Mouse (Mus musculus): ENCODE data around the gene Pax8. TPM values are rescaled to one million over a fixed set of nuclear protein-coding genes. Genes with fewer than 3 reads are reported as not detected.

Gene Pax8
- polyA plus RNA-seq, 1 experiment from 2014 or later = 23.4 TPM

DNA sequence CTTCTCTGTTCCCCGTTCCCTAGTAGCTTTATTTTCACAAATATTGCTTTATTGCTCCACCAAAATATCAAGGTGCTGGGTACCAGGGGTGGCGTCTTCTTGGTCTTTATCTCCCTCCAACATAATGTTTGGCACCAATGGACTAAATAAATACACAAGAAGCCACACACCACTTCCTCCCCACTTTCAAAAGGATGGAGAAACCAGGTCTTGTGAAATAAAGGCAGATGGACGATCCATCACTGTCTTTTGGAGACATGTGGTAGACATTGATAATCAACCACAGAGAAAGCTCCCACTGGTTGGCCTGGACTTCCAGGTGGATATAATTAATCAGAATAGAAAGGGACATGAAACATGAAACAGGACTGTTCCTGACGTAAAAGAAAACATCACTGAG, 45.6 kb downstream of the Pax8 start:
- no peak overlapping the region for H3K4me3 ChIP-seq
- no peak for ATAC-seq (ENCODE audit: low FRiP score, low read depth)
- H3K9ac ChIP-seq = no peak overlapping the region
- no peaks in the 10 kb centered on the region for H3K36me3 ChIP-seq
- H3K4me1 ChIP-seq (replicated peaks) = peaks cover 13% of the 10 kb centered on the region
- H3K9me3 ChIP-seq = no peaks in the 10 kb centered on the region
- no peak overlapping the region for H3K27ac ChIP-seq (replicated peaks)
- 88% methylated on average over 4 of the region's 4 CpGs for whole genome bisulfite sequencing
- H3K27me3 ChIP-seq = no peaks in the 10 kb centered on the region
- no peak overlapping the region for H3K4me2 ChIP-seq

DNA sequence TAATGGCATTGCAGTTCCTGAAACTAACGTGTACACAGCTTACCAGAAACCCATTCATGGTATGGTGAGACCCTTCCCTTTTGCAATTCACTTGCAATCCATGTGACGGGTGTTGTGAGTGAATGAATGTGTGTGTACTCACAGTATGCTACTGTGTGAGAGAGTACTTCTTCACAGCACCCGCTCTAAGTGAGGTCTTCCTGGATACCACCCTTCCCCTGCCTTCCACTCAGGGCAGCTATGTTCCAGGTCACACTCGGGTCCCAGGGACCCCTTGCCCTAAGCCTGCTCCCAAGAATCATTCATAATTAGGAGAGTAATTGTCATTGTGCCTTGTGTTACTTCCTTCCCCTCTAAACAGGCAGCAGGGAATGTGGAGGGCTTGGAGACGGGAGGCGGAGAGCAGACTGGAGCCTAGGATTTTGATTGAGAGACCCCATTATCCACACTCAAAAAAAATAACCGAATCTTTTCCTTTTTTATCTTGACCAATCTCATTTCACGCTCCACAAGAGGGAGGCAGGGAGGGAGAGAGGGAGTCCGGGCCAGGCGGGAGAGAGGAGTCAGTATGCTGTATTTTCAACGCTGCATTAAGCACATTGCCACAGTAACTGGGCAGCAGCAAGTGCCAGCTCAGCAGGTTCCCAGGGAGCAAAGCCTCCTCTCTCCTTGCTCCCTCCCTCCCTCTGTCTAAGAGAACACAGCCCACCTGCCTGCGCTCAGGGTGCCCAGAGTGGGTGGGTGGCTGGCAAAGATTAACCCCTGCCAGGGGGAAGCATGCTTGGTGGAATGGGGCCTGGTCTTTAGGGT, 47.3 kb downstream of the Pax8 start:
- Histone ChIP-seq H3K27me3 (no peaks in the 10 kb centered on the region), H3K4me2 (no peak overlapping the region), H3K9ac (no peak overlapping the region), H3K4me1 (replicated peaks) (peaks cover 13% of the 10 kb centered on the region), H3K36me3 (no peaks in the 10 kb centered on the region), H3K27ac (replicated peaks) (peak overlapping the region; percentile 78), H3K4me3 (no peak overlapping the region), H3K9me3 (no peaks in the 10 kb centered on the region)
- 20% methylated on average over 12 of the region's 12 CpGs for WGBS
- peak; percentile 94 for ATAC-seq (ENCODE audit: low FRiP score, low read depth)

DNA sequence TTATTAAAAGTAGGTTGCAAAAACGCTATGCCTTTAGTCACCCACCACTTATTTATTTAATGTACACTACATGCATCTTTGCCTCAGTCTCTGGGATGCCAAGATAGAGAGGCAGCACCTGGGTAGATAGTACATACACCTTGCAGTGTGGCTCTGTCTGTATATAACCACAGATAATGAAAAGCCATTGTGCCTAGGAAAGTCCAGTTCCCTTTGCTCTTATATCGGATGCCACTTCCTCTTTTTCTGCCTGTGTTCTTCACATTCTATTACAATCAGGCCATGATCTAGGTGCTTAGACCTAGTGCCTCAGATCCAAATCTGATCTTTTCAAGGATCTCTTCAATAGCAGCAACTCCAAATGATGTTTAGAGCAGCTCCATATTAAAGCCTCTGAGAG, 49.8 kb downstream of the Pax8 start:
- H3K4me2 ChIP-seq = no peak overlapping the region
- ATAC-seq (ENCODE audit: low FRiP score, low read depth) = no peak
- no peaks in the 10 kb centered on the region for H3K27me3 ChIP-seq
- no peak overlapping the region for H3K4me3 ChIP-seq
- H3K4me1 ChIP-seq (replicated peaks) = peaks cover 13% of the 10 kb centered on the region
- no peak overlapping the region for H3K27ac ChIP-seq (replicated peaks)
- H3K36me3 ChIP-seq = no peaks in the 10 kb centered on the region
- 88% methylated on average over 2 of the region's 2 CpGs for WGBS
- H3K9me3 ChIP-seq = no peaks in the 10 kb centered on the region
- H3K9ac ChIP-seq = no peak overlapping the region

DNA sequence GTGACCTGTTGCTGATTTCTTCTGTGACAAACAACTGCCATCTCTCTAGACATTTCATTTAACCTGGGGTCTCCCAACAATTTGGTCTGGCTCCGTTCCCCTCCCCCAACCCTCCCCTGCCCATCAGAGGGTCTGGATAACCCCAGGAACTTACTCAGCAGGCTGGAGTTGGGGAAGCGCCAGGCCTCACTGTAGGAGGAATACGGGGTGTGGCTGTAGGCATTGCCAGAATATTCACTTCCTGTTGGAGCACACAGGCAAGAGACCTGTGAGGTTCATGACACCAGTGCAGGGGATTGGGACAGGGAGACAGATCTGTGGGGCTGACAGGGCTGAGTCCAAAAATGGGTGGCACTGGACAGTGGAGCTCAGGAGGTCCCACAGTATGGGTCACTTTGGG, 52.6 kb downstream of the Pax8 start:
- Histone ChIP-seq H3K4me1 (replicated peaks) (peaks cover 4% of the 10 kb centered on the region), H3K4me2 (no peak overlapping the region), H3K36me3 (no peaks in the 10 kb centered on the region), H3K9me3 (no peaks in the 10 kb centered on the region), H3K27ac (replicated peaks) (no peak overlapping the region), H3K9ac (no peak overlapping the region), H3K4me3 (no peak overlapping the region), H3K27me3 (no peaks in the 10 kb centered on the region)
- WGBS = 80% methylated on average over 3 of the region's 3 CpGs
- ATAC-seq (ENCODE audit: low FRiP score, low read depth) = no peak

DNA sequence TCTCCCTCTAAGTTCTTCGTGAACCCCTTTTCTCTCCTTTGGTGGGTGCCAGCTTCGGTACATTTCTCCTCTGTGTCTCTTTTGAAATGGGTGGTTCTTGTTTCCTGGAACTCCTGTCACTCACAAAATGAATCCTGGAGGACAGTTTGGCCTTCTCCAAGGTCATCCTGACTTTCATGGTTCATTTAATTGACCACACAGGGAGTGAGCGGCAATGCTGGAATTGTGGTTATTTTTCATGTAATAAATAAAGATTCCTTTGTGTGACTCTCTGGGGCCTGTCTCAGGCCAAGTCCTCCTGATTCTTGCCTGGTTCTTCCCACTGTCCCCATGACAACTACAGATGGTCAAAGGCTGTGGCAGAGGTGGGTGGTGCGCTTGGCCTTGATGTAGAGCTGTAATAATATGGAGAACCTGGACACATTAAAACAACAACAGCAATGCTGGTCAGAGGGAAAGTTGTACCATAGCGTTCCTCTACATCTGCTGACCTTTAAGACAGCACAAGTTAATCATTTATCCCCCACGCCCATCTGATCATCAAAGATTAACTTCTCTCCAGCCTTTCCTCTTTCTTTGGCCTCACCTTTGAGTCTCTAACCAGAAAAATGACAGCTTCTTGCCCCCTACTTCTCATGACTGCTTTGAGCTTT, 54.1 kb downstream of the Pax8 start:
- H3K4me2 ChIP-seq = no peak overlapping the region
- no peak overlapping the region for H3K9ac ChIP-seq
- H3K36me3 ChIP-seq = no peaks in the 10 kb centered on the region
- H3K27ac ChIP-seq (replicated peaks) = no peak overlapping the region
- no peak for ATAC-seq (ENCODE audit: low FRiP score, low read depth)
- no peaks in the 10 kb centered on the region for H3K27me3 ChIP-seq
- 89% methylated on average over 6 of the region's 6 CpGs for WGBS
- H3K4me1 ChIP-seq (replicated peaks) = peaks cover 7% of the 10 kb centered on the region
- H3K4me3 ChIP-seq = no peak overlapping the region
- H3K9me3 ChIP-seq = no peaks in the 10 kb centered on the region

DNA sequence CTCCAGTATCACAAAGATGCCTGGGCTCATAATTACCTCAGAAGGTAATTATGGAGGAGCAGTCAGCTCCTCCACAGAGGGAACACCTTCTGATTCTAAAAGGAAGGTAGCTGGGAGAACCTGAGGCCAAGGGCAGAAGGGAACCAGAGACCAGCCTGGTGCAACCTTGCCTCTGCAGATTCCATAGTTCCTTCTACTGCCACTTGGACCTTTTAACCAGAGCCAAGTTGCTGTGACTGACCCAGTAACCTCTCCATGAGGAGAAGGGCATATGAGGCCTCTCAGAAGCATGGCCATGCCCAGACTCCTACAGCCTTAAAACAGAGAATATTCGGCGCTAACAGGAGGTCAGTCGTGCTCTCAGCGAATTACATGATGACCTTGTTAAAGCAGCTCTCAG, 57.8 kb downstream of the Pax8 start:
- no peak overlapping the region for H3K9ac ChIP-seq
- H3K9me3 ChIP-seq = no peaks in the 10 kb centered on the region
- H3K27me3 ChIP-seq = no peaks in the 10 kb centered on the region
- 92% methylated on average over 4 of the region's 4 CpGs for whole genome bisulfite sequencing
- peaks cover 19% of the 10 kb centered on the region for H3K4me1 ChIP-seq (replicated peaks)
- H3K4me3 ChIP-seq = no peak overlapping the region
- no peak for ATAC-seq (ENCODE audit: low FRiP score, low read depth)
- no peak overlapping the region for H3K4me2 ChIP-seq
- peak overlapping the region; percentile 42; the same call in 1 of the 2 replicates for H3K27ac ChIP-seq (replicated peaks)
- H3K36me3 ChIP-seq = no peaks in the 10 kb centered on the region

DNA sequence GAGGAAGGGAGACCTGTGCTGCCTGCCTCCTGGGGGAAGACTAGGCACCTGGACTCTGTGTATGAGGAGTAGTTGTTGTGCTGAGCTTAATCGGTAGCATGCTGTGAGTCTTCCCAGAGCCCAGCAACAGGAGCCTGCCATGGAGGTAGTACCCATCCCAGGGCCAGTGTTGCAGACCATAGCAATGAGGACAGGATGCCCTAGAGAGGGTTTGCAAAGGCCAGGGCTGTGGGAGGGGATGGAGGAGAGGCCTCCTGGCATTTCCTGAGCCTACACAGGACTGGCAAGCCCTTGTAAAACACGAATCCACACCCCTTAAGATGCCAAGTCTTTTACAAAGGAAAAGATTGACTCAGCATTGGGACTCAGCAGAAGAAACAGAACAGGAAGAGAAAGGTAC, 58.3 kb downstream of the Pax8 start:
- Histone ChIP-seq H3K4me1 (replicated peaks) (peaks cover 19% of the 10 kb centered on the region), H3K9ac (no peak overlapping the region), H3K27ac (replicated peaks) (peak overlapping the region; percentile 42), H3K4me2 (no peak overlapping the region), H3K27me3 (no peaks in the 10 kb centered on the region), H3K9me3 (no peaks in the 10 kb centered on the region), H3K36me3 (no peaks in the 10 kb centered on the region), H3K4me3 (no peak overlapping the region)
- peak; percentile 46; the same call in 1 of the 2 replicates for ATAC-seq (ENCODE audit: low FRiP score, low read depth)
- WGBS = 9% methylated on average over 2 of the region's 2 CpGs

DNA sequence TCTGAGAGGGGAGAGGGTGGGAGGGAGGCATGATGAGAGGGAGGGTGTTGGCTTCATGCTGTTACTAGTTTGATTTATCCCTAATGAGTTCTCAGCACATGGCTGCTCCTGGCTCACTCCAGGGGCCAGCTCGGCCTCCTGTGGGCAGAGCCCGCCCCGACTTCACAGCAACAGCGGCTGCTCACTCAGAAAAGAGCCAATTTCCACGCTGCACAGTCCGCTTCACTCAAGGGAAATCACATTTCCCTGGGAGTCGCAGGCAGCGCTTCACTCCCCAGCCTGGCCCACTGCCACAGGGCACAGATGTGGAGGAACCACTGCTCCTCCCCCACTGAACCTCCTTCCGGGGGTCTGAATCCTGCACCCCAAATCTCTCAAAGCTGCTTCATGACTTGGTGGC, 58.7 kb downstream of the Pax8 start:
- Histone ChIP-seq H3K27ac (replicated peaks) (peak overlapping the region; percentile 42), H3K4me2 (no peak overlapping the region), H3K36me3 (no peaks in the 10 kb centered on the region), H3K4me3 (no peak overlapping the region), H3K9me3 (no peaks in the 10 kb centered on the region), H3K27me3 (no peaks in the 10 kb centered on the region), H3K9ac (no peak overlapping the region), H3K4me1 (replicated peaks) (peaks cover 19% of the 10 kb centered on the region)
- 6% methylated on average over 9 of the region's 9 CpGs for WGBS
- peak; percentile 70; the same call in 1 of the 2 replicates for ATAC-seq (ENCODE audit: low FRiP score, low read depth)

DNA sequence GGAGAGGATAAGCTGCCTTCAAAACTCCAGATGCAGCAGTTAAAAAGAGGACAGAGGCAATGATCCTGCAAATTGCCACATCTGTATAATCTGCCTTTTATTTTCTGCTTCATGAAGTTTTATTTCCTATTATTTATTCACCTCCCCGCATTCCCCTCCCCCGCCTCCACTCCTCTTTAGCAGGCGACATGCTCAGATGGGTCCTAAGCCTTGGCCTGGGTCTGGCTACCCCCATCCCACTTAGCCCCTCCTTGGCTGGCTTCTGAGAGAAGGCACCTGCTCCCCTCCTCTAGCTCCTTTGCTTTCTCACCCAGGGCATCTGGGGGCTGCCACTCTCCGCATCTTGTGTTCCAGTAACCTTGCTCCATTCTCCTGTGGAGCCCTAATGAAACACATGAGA, 61.7 kb downstream of the Pax8 start:
- Histone ChIP-seq H3K27me3 (no peaks in the 10 kb centered on the region), H3K9me3 (no peaks in the 10 kb centered on the region), H3K27ac (replicated peaks) (0 out of 2 replicates have a peak overlapping the region, but pooled peaks have one; percentile 10), H3K4me1 (replicated peaks) (peaks cover 19% of the 10 kb centered on the region), H3K4me3 (no peak overlapping the region), H3K9ac (no peak overlapping the region), H3K4me2 (no peak overlapping the region), H3K36me3 (no peaks in the 10 kb centered on the region)
- peak; percentile 55; the same call in 1 of the 2 replicates for ATAC-seq (ENCODE audit: low FRiP score, low read depth)
- 69% methylated on average over 4 of the region's 4 CpGs for WGBS

DNA sequence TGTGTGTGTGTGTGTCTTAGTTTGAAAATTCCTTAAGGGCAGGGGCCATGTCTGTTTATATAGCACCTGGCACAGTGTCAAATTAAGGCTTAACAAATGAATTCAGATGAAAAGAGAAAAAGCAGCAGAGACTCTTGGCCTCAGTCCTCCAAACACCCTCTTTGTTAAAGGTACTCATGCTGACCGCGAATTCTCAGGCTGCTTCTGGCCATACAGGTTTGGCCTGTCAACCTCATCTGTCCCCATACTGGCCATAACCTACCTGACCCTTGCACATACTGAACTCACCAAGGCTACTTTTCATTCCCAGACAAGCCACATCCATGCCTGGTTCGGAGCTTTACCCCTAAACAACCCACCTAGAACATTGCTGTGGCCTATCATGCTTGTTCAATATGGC, 62.2 kb downstream of the Pax8 start:
- no peak overlapping the region for H3K9ac ChIP-seq
- H3K36me3 ChIP-seq = no peaks in the 10 kb centered on the region
- H3K4me3 ChIP-seq = no peak overlapping the region
- H3K4me2 ChIP-seq = no peak overlapping the region
- WGBS = 73% methylated on average over 3 of the region's 3 CpGs
- no peak for ATAC-seq (ENCODE audit: low FRiP score, low read depth)
- 0 out of 2 replicates have a peak overlapping the region, but pooled peaks have one; percentile 10 for H3K27ac ChIP-seq (replicated peaks)
- peaks cover 19% of the 10 kb centered on the region for H3K4me1 ChIP-seq (replicated peaks)
- H3K9me3 ChIP-seq = no peaks in the 10 kb centered on the region
- no peaks in the 10 kb centered on the region for H3K27me3 ChIP-seq

DNA sequence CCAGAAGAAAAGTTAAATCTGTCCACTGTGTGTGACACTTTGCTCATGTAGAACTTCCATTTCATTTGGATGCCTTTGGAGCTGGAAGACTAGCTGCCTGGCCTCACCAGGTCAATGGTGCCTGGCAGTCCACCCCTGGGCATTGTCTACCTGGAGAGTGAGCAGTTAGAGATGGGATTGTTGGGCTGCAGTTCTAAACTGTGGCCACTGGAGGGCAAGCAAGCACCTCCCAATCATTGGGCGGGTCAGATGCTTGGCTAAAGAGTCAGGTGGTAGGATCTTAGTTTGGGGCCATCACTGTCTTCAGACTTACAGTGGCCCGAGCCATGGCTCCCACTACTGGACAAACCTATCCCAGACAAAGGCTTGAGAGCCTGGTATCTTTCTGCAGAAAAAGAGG, 66.2 kb downstream of the Pax8 start:
- Histone ChIP-seq H3K27me3 (0 out of 2 replicates have a peak, but pooled peaks cover 5% of the 10 kb centered on the region), H3K4me3 (no peak overlapping the region), H3K4me2 (no peak overlapping the region), H3K9me3 (no peaks in the 10 kb centered on the region), H3K27ac (replicated peaks) (no peak overlapping the region), H3K4me1 (replicated peaks) (peaks cover 19% of the 10 kb centered on the region; the same call in 1 of the 2 replicates), H3K36me3 (no peaks in the 10 kb centered on the region), H3K9ac (no peak overlapping the region)
- ATAC-seq (ENCODE audit: low FRiP score, low read depth) = peak; percentile 45; the same call in 1 of the 2 replicates
- 0% methylated on average over 2 of the region's 2 CpGs for WGBS

DNA sequence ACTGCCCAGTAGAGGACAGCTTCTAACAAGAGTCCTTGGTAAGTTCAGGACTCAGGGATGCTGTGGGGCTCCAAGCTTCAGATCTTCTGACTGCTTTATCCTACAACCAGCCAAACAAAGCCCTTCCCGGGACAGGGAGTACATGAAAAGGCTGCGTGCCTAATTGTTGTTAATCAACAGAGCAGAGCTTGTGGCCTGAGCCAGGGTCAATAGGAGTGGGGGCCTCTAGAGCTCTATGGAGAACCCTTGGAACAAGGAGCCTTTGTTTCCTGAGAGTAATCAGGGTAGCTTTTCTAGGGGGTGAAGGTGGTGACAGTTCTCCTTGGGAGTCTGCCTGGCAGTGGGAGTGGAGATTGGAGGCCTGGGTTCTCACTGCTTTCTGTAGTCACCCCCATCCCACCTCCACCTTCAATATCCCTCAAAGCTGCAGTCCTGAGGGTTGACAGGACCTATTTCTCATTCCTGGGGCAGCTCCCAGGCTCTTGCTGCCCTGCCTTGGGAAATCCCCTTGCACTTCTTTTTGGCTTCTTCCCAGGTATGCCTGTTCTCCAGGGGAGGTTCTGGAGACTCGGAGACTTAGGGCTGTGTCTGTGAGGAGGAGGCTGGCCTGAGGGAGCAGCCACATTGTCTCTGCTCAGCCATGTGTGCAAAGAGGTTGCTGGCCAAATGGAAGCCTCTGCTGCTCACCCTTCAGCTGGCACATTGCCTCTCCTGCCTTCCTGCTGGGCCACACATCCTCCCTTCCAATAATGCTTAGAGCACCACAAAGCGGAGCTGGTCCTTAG, 67.5 kb downstream of the Pax8 start:
- 19% methylated on average over 4 of the region's 4 CpGs for WGBS
- Histone ChIP-seq H3K9me3 (no peaks in the 10 kb centered on the region), H3K4me1 (replicated peaks) (peaks cover 10% of the 10 kb centered on the region; the same call in 1 of the 2 replicates), H3K36me3 (no peaks in the 10 kb centered on the region), H3K4me3 (no peak overlapping the region), H3K27me3 (0 out of 2 replicates have a peak, but pooled peaks cover 5% of the 10 kb centered on the region), H3K4me2 (no peak overlapping the region), H3K27ac (replicated peaks) (no peak overlapping the region), H3K9ac (no peak overlapping the region)
- peak; percentile 32; the same call in 1 of the 2 replicates for ATAC-seq (ENCODE audit: low FRiP score, low read depth)

Measured in hindbrain, embryonic 15.5 days (tissue).